Mouse (Mus musculus): ENCODE measurements around the gene Micall2. TPM values are rescaled to one million over a fixed set of nuclear protein-coding genes. Genes with fewer than 3 reads are reported as not detected.
A peak's percentile ranks its signal among the peaks of the same experiment; 100 is the strongest.

Micall2 gene
- total and polyA plus RNA-seq, 3 experiments = 5.4 to 17.6 TPM; not detected in 1

DNA sequence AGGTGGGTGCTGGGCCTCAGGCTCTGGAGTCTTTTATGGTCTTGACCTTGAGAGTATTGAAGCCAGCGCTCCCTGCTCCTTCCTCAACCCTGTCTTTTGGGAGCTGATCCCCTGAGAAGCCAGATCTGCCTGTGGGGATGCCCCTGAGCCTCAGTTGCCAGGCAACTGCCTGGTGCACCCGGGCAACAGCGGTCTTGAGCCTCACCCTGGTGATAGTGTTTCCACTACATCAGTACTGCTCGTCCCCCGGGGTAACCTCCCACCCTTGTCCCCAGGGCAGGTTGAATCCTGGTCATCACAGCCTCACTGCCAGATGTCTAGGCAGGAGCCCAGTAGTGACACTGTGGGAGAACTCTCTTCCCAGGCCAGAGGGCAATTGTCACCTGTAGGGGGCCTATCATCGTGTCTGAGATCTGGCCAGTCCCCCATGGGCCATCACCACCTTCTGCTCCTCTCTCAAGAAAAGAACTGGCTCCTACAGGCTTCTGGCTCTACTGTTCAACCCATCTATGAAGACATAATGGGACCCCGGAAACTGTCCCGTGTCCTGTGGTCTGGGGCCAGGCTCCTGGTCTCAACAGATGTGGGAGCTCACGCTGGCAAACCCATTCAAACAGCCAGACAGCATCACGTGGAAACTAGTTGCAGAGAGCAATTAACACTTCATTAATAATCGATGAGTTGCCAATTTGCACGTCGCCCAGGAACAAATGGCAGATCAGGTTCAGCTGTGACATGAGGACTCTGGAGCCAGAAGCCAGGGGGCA is 61.0 kb downstream of the Micall2 start:
- no peak for DNase-seq (ENCODE audit: low read depth, low spot score)
- Histone ChIP-seq H3K27me3 (ENCODE audit: control insufficient read depth in 1 of 2, insufficient read depth in 2 of 2, low read length in 2 of 2) (no peaks in the 10 kb centered on the region), H3K36me3 (ENCODE audit: control insufficient read depth in 1 of 2, insufficient read depth in 2 of 2, low read length in 2 of 2) (no peaks in the 10 kb centered on the region), H3K4me1 (ENCODE audit: control insufficient read depth in 1 of 2, insufficient read depth in 2 of 2, low read length in 2 of 2) (no peaks in the 10 kb centered on the region), H3K27ac (ENCODE audit: control insufficient read depth, low read depth, low read length) (no peak overlapping the region), H3K79me2 (ENCODE audit: control insufficient read depth, insufficient read depth, low read length, poor library complexity) (no peaks in the 10 kb centered on the region), H3K9me3 (replicated peaks; ENCODE audit: insufficient read depth, low read length) (no peaks in the 10 kb centered on the region), H3K9ac (ENCODE audit: control insufficient read depth, low read depth, low read length, poor library complexity, severe bottlenecking) (no peak overlapping the region), H3K4me3 (ENCODE audit: control insufficient read depth in 1 of 2, insufficient read depth in 1 of 2, low read depth in 2 of 2, low read length in 2 of 2) (no peak overlapping the region)
- TF ChIP-seq TCF12 (IDR thresholded peaks at IDR 0.05; ENCODE audit: low read depth, low read length) = no peak
- no peak for TF ChIP-seq USF1 (IDR thresholded peaks at IDR 0.05; ENCODE audit: low read depth, low read length)
- TF ChIP-seq SMC3 (IDR thresholded peaks at IDR 0.05; ENCODE audit: low read depth, low read length) = peak; percentile 12; the same call in 1 of the 2 replicates
- no peak for TF ChIP-seq ZC3H11A (IDR thresholded peaks at IDR 0.05; ENCODE audit: low read depth, low read length)
- no peak for TF ChIP-seq MXI1 (IDR thresholded peaks at IDR 0.05; ENCODE audit: low read depth, low read length)
- no peak for TF ChIP-seq CHD2 (IDR thresholded peaks at IDR 0.05; ENCODE audit: low read length)
- no peak for TF ChIP-seq KAT2A (conservative IDR thresholded peaks at IDR 0.05; ENCODE audit: low read depth, low read length)
- TF ChIP-seq POLR2AphosphoS5 (IDR thresholded peaks at IDR 0.05; ENCODE audit: borderline replicate concordance, low read depth, low read length) = no peak
- no peak for TF ChIP-seq ELF1 (IDR thresholded peaks at IDR 0.05; ENCODE audit: low read depth, low read length)
- no peak for TF ChIP-seq ETS1 (IDR thresholded peaks at IDR 0.05; ENCODE audit: low read depth, low read length)
- no peak for TF ChIP-seq HCFC1 (IDR thresholded peaks at IDR 0.05; ENCODE audit: low read depth, low read length)
- no peak for TF ChIP-seq NELFE (IDR thresholded peaks at IDR 0.05; ENCODE audit: low read depth, low read length)
- 0 out of 6 replicates have a peak, but pooled peaks of 1 of the 3 experiments have one; percentile 1 for TF ChIP-seq CTCF (IDR thresholded peaks at IDR 0.05 in 2 of 3, conservative IDR thresholded peaks at IDR 0.05 in 1 of 3; ENCODE audit: control insufficient read depth in 1 of 3, insufficient read depth in 1 of 3, low read depth in 2 of 3, low read length in 3 of 3, poor library complexity in 1 of 3, severe bottlenecking in 1 of 3)
- TF ChIP-seq CHD1 (IDR thresholded peaks at IDR 0.05; ENCODE audit: low read depth, low read length) = no peak

DNA sequence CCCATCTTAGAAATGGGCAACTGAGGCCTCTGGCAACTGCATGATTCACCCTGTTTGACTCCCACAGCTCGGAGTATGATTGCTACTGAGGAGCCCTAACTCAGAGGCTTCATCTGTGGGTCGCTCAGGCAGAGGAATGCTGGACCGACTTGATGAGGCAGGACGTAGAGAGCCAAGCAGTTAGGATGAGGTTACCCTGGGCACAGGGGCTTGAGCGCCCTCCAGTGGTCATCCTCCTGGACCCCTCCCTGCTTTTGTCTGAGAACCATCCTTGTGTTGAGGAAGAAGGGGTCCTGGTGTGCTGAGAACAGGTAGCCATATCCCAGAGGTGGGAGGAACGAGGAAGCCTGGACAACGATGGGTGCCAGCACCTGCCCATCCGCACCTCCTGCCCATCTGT is 66.8 kb downstream of the Micall2 start:
- Histone ChIP-seq H3K9me3 (replicated peaks; ENCODE audit: insufficient read depth, low read length) (no peaks in the 10 kb centered on the region), H3K36me3 (ENCODE audit: control insufficient read depth in 1 of 2, insufficient read depth in 2 of 2, low read length in 2 of 2) (no peaks in the 10 kb centered on the region), H3K9ac (ENCODE audit: control insufficient read depth, low read depth, low read length, poor library complexity, severe bottlenecking) (no peak overlapping the region), H3K79me2 (ENCODE audit: control insufficient read depth, insufficient read depth, low read length, poor library complexity) (no peaks in the 10 kb centered on the region), H3K4me3 (ENCODE audit: control insufficient read depth in 1 of 2, insufficient read depth in 1 of 2, low read depth in 2 of 2, low read length in 2 of 2) (no peak overlapping the region), H3K27ac (ENCODE audit: control insufficient read depth, low read depth, low read length) (no peak overlapping the region), H3K4me1 (ENCODE audit: control insufficient read depth in 1 of 2, insufficient read depth in 2 of 2, low read length in 2 of 2) (0 out of 4 replicates have a peak, but pooled peaks cover 0 to 3% of the 10 kb centered on the region in 2 experiments), H3K27me3 (ENCODE audit: control insufficient read depth in 1 of 2, insufficient read depth in 2 of 2, low read length in 2 of 2) (no peaks in the 10 kb centered on the region)
- peak; percentile 53 for DNase-seq (ENCODE audit: low read depth, low spot score)
- TF ChIP-seq SMC3 (IDR thresholded peaks at IDR 0.05; ENCODE audit: low read depth, low read length) = peak; percentile 60
- no peak for TF ChIP-seq MEF2A (IDR thresholded peaks at IDR 0.05; ENCODE audit: extremely low read depth, insufficient replicate concordance, low read depth, low read length, poor library complexity, severe bottlenecking)
- TF ChIP-seq CTCF (IDR thresholded peaks at IDR 0.05 in 2 of 3, conservative IDR thresholded peaks at IDR 0.05 in 1 of 3; ENCODE audit: control insufficient read depth in 1 of 3, insufficient read depth in 1 of 3, low read depth in 2 of 3, low read length in 3 of 3, poor library complexity in 1 of 3, severe bottlenecking in 1 of 3) = peak; percentile 69 to 88 (median 85)
- TF ChIP-seq RAD21 (IDR thresholded peaks at IDR 0.05; ENCODE audit: low read depth, low read length) = peak; percentile 48
- no peak for TF ChIP-seq MXI1 (IDR thresholded peaks at IDR 0.05; ENCODE audit: low read depth, low read length)

Data from MEL (cell line).